Mouse (Mus musculus) kidney, embryonic 14.5 days (tissue): ENCODE measurements around the gene Slfn4. TPM values are rescaled to one million over a fixed set of nuclear protein-coding genes. Genes with fewer than 3 reads are reported as not detected.
"Not testable (repeated sequence)": the region's sequence is repeated elsewhere in the genome, so short reads cannot be mapped to it uniquely, and the experiment has no call there.

Experiments used
- ATAC-seq: fragments of 200-750 bp; cut with Nextera tagmentation; 2 replicates; pipeline ENCODE4 v1.8.0; 2017; ENCODE audit warnings: moderate number of reproducible peaks, mild to moderate bottlenecking, moderate TSS enrichment, moderate library complexity; ENCODE audit not compliant: low FRiP score, low TSS enrichment
- H3K27ac ChIP-seq: fragments of 300-500 bp; sonication (generic); 2 replicates; pipeline ENCODE4 v1.5.1; 2014; ENCODE audit warnings: low read depth, mild to moderate bottlenecking, low read length, moderate library complexity, mixed read lengths
- H3K27me3 ChIP-seq: fragments of 300-500 bp; sonication (generic); 2 replicates; pipeline ENCODE4 v1.6.1; 2014; ENCODE audit warnings: mild to moderate bottlenecking, low read length; ENCODE audit not compliant: control insufficient read depth, insufficient read depth
- H3K36me3 ChIP-seq: fragments of 300-500 bp; sonication (generic); 2 replicates; pipeline ENCODE4 v1.6.1; 2014; ENCODE audit warnings: low read length, mixed read lengths; ENCODE audit not compliant: control insufficient read depth, insufficient read depth
- H3K4me1 ChIP-seq: fragments of 300-500 bp; sonication (generic); 2 replicates; pipeline ENCODE4 v1.6.1; 2014; ENCODE audit warnings: low read length, mixed read lengths; ENCODE audit not compliant: control insufficient read depth, insufficient read depth
- H3K4me2 ChIP-seq: fragments of 300-500 bp; sonication (generic); replicated peaks from 2 replicates; pipeline ENCODE4 v1.6.1; 2014; ENCODE audit warnings: low read depth, mild to moderate bottlenecking, low read length
- H3K4me3 ChIP-seq: fragments of 300-500 bp; sonication (generic); 2 replicates; pipeline ENCODE4 v1.5.1; 2014; ENCODE audit warnings: mild to moderate bottlenecking, low read length
- H3K9ac ChIP-seq: fragments of 300-500 bp; sonication (generic); 2 replicates; pipeline ENCODE4 v1.6.1; 2014; ENCODE audit warnings: low read depth, mild to moderate bottlenecking, low read length, moderate library complexity
- H3K9me3 ChIP-seq: fragments of 300-500 bp; sonication (generic); 2 replicates; pipeline ENCODE4 v1.6.1; 2016; ENCODE audit warnings: low read length; ENCODE audit not compliant: control insufficient read depth
- WGBS: fragments of 180-500 bp; shearing (Covaris S2); extraction: QIAGEN DNeasy Blood & Tissue Kit; methylation state at CpG from one replicate; pipeline ENCODE4 v1.1.7; 2014; 5-methylcytosine and 5-hydroxymethylcytosine counted together
- polyA plus RNA-seq: library from polyadenylated mRNA; unstranded; fragments of >200 nt; fragmentation: Nextera tagmentation; extraction: Ambion mirVana; gene quantifications from 2 replicates; pipeline ENCODE4 v1.2.1, GENCODE M21; 2014

The Slfn4 gene
- 0.07 TPM in 1 of 2 replicates, not detected in the other for polyA plus RNA-seq

DNA sequence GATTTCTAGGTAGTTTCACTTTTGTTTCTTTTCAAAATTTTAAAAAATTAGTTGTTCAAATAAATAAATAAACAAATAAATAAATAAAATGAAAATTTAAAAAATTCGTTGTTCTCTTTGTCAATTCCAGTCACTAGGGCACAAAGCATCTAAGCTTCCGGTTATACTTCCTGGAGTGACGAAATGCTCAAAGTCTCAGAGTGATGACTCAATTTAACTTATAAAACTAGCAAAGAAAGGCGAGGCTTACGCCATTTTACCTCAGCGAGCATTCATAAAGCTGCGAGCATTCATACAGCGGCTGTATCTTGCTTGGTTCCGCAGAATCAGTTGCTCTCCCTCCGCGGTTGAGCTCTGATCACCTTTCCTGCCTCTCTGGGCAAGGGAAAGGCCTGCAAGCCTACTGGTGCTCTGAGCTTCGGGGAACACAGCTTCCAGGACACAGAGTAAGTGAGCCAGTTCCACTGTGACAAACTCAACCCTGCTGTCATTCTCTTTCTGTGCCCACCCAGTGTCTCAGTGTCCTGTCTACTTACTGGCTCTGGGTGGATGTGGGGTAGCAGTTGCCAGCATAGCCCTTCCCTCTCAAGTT, at the start of gene Slfn4:
Gene Slfn4, plus strand, starts transcription at position 239 of the 592 bp plus-strand sequence.
- ATAC-seq: no peak
- no peaks in the 10 kb centered on the region for H3K4me1 ChIP-seq
- H3K27ac ChIP-seq: no peak within 1 kb of the TSS
- H3K4me2 ChIP-seq: no peak within 1 kb of the TSS
- no peaks in the 10 kb centered on the region for H3K9me3 ChIP-seq
- H3K4me3 ChIP-seq: no peak within 1 kb of the TSS
- 91% methylated on average over 12 of the region's 12 CpGs for WGBS
- no peaks in the 10 kb centered on the region for H3K36me3 ChIP-seq
- no peak within 1 kb of the TSS for H3K9ac ChIP-seq
- no peaks in the 10 kb centered on the region for H3K27me3 ChIP-seq

DNA sequence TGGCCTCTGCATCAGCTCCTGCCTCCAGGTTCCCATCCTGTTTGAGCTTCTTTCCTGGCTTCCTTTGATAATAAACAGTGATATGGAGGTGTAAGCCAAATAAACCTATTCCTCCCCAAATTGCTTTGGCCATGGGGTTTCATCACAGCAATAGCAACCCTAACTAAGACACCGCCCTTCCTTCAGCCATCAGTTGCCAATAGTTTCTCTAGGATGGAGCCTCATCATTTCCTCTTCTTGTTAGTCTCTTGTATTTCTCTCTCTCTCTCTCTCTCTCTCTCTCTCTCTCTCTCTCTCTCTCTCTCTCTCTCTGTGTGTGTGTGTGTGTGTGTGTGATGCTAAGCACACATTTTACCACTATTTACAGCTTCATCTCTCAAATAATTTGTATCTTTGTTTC, 49.4 kb upstream of the Slfn4 start:
- H3K9ac ChIP-seq, H3K4me2 ChIP-seq, H3K36me3 ChIP-seq, H3K27ac ChIP-seq, H3K27me3 ChIP-seq, ATAC-seq, H3K9me3 ChIP-seq, H3K4me3 ChIP-seq, H3K4me1 ChIP-seq: not testable (repeated sequence)
- 80% methylated on average over 1 of the region's 1 CpGs for WGBS

DNA sequence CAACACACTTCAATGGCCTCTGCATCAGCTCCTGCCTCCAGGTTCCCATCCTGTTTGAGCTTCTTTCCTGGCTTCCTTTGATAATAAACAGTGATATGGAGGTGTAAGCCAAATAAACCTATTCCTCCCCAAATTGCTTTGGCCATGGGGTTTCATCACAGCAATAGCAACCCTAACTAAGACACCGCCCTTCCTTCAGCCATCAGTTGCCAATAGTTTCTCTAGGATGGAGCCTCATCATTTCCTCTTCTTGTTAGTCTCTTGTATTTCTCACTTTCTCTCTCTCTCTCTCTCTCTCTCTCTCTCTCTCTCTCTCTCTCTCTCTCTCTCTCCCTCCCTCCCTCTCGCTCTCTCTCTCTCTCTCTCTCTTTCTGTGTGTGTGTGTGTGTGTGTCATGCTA, 37.7 kb upstream of the Slfn4 start:
- not testable (repeated sequence) for H3K27ac ChIP-seq

DNA sequence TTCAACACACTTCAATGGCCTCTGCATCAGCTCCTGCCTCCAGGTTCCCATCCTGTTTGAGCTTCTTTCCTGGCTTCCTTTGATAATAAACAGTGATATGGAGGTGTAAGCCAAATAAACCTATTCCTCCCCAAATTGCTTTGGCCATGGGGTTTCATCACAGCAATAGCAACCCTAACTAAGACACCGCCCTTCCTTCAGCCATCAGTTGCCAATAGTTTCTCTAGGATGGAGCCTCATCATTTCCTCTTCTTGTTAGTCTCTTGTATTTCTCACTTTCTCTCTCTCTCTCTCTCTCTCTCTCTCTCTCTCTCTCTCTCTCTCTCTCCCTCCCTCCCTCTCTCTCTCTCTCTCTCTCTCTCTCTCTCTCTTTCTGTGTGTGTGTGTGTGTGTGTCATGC, 26.0 kb upstream of the Slfn4 start:
- not testable (repeated sequence) for H3K27me3 ChIP-seq, H3K4me3 ChIP-seq, H3K4me1 ChIP-seq, H3K4me2 ChIP-seq, H3K36me3 ChIP-seq, H3K27ac ChIP-seq, H3K9ac ChIP-seq, H3K9me3 ChIP-seq, ATAC-seq
- WGBS: no CpG with 5 or more reads among the region's 1 CpGs

More for the DNA sequence above, 37.7 kb upstream of the Slfn4 start:
- H3K36me3 ChIP-seq, ATAC-seq, H3K4me1 ChIP-seq, H3K9me3 ChIP-seq, H3K4me3 ChIP-seq, H3K4me2 ChIP-seq, H3K9ac ChIP-seq, H3K27me3 ChIP-seq: not testable (repeated sequence)
- WGBS: 100% methylated on average over 1 of the region's 2 CpGs

DNA sequence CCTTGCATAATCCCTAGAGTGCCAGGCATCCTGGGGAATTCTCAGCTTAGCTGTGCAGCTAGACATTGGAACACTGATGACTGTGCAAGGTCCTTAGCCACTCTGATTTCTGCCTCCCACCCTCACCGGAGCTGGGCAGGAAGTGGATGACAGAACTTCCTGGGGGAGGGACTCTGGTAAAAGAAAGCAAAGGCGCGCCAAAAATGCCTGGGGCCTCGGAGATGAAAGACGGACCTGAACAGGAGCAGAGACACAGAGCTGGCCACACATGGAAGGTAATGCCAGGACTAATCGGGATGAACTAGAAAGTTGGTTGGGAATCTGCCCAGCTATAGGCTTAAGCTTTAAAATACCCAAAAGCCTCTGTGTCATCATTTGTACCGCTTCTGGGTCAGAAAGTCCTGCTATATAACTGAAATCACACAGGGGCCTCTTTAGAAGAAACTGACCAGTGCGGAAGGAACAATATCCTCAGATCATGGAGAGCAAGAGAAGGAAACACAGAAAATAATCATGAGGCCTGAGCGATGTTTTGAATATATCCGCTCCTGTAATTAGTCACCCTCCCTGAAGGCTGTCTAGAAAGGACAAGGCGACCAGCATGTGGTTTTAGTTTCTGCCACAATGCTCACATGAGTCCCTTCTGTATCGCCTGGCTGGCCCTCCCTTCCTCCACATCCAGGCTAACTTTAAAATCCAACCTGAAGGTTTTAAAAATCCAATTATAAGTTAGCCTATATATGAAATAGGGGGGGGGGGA, 16.3 kb downstream of the Slfn4 start, which contains the start of gene Slfn3:
Gene Slfn3, plus strand, starts transcription at position 197 of the 760 bp plus-strand sequence.
- ATAC-seq: no peak
- no peaks in the 10 kb centered on the region for H3K36me3 ChIP-seq
- no peaks in the 10 kb centered on the region for H3K27me3 ChIP-seq
- no peaks in the 10 kb centered on the region for H3K4me1 ChIP-seq
- H3K4me3 ChIP-seq: no peak within 1 kb of the TSS
- H3K9me3 ChIP-seq: no peaks in the 10 kb centered on the region
- WGBS: 78% methylated on average over 12 of the region's 12 CpGs
- H3K9ac ChIP-seq: no peak within 1 kb of the TSS
- no peak within 1 kb of the TSS; the same call in 1 of the 2 replicates for H3K4me2 ChIP-seq
- H3K27ac ChIP-seq: no peak within 1 kb of the TSS

DNA sequence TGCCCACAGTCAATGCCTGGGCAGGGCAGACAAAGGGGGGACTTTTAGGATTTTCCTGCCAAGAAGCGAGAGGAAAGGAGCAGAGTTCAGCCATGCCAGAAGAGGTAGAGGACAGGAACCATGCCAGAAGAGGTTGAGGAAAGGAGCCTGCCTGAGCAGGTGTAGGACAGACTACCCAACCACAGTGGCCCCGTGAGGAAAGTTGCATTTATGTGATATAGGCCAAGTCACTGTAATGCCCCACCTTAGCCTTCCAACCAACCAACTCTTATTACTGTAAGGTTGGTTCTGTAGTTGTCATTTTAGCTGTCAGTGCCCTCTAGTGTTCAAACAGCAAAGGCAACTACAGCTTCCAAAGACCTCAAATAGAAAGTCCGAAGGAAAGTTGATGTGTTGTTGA, 17.0 kb downstream of the Slfn4 start:
- Histone ChIP-seq H3K9ac (no peak overlapping the region), H3K27me3 (no peaks in the 10 kb centered on the region), H3K4me1 (no peaks in the 10 kb centered on the region), H3K27ac (no peak overlapping the region), H3K4me3 (no peak overlapping the region), H3K9me3 (no peaks in the 10 kb centered on the region), H3K4me2 (no peak overlapping the region), H3K36me3 (no peaks in the 10 kb centered on the region)
- whole genome bisulfite sequencing: 70% methylated on average over 3 of the region's 3 CpGs
- ATAC-seq: no peak

DNA sequence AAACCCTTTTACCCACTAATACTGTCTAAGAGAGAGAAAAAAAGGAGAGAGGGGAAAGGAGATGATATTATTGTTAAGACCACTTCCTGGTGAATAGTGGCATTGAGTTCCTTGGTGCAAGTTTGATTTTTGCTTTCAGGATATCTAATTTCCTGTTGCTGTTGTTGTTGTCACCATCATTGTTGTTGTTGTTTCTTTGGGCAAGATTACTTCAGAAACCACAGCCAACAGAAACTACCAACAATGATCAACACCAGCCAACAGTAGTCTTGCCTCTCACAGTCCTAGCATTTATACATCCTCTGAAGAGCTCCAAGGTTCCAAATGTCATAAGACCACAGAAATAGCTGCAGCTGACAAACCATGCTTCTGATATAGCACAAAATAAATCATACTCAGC, 30.0 kb downstream of the Slfn4 start:
- no peaks in the 10 kb centered on the region for H3K4me1 ChIP-seq
- H3K27ac ChIP-seq: no peak overlapping the region
- H3K4me2 ChIP-seq: no peak overlapping the region
- no peak overlapping the region for H3K9ac ChIP-seq
- H3K9me3 ChIP-seq: no peaks in the 10 kb centered on the region
- H3K36me3 ChIP-seq: no peaks in the 10 kb centered on the region
- ATAC-seq: no peak
- H3K27me3 ChIP-seq: no peaks in the 10 kb centered on the region
- no peak overlapping the region for H3K4me3 ChIP-seq

DNA sequence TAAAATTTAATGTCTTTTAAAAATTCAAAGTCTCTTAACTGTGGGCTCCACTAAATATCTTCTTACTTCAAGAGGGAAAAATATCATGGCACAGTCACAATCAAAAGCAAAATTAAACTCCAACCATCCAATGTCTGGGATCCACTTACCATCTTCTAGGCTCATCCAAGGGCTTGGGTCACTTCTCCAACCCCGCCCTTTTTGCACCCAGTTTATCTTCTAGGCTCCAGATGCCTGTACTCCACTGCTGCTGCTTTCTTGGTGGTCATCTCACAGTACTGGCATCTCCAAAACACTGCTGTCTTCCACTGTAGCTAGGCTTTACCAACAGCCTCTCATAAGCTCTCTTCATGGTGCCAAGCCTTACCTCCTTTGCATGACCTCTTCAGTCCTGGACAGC, 41.1 kb downstream of the Slfn4 start:
- Histone ChIP-seq H3K27me3 (no peaks in the 10 kb centered on the region), H3K9me3 (no peaks in the 10 kb centered on the region), H3K27ac (no peak overlapping the region), H3K4me2 (no peak overlapping the region), H3K9ac (no peak overlapping the region), H3K36me3 (no peaks in the 10 kb centered on the region), H3K4me3 (no peak overlapping the region), H3K4me1 (no peaks in the 10 kb centered on the region)
- ATAC-seq: no peak
- 74% methylated on average over 1 of the region's 1 CpGs for WGBS

DNA sequence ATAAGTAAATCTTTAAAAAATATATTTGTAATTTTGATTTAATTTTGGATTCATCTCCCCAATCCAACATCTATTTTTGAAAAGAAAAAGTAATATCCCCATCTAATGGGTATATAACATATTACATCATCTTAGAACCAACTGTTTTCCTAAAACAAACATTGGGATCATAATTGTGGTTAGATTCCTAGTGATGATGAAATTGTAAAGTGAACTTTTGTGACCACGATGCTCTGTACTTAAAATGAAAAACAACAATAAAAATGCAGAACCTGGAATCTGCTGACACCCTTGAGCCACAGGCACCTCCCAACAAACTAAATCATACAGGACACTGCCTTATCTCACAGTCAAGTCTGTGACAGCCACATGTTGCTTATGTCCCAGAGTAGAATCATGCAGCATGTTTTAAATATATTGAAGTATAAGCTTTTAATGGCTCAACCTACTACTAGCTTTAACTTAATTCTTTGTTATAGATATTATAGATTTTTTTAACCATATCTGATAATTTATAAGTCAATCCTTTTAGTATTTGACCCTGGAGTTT, 46.4 kb downstream of the Slfn4 start:
- H3K4me2 ChIP-seq: no peak overlapping the region
- H3K4me3 ChIP-seq: no peak overlapping the region
- H3K27ac ChIP-seq: no peak overlapping the region
- ATAC-seq: no peak
- H3K27me3 ChIP-seq: no peaks in the 10 kb centered on the region
- no peaks in the 10 kb centered on the region for H3K4me1 ChIP-seq
- 83% methylated on average over 1 of the region's 1 CpGs for WGBS
- no peak overlapping the region for H3K9ac ChIP-seq
- H3K36me3 ChIP-seq: no peaks in the 10 kb centered on the region
- no peaks in the 10 kb centered on the region for H3K9me3 ChIP-seq
